Mouse (Mus musculus): ENCODE measurements around the gene Pih1h3b.
A peak's percentile ranks its signal among the peaks of the same experiment; 100 is the strongest.

Pih1h3b gene

DNA sequence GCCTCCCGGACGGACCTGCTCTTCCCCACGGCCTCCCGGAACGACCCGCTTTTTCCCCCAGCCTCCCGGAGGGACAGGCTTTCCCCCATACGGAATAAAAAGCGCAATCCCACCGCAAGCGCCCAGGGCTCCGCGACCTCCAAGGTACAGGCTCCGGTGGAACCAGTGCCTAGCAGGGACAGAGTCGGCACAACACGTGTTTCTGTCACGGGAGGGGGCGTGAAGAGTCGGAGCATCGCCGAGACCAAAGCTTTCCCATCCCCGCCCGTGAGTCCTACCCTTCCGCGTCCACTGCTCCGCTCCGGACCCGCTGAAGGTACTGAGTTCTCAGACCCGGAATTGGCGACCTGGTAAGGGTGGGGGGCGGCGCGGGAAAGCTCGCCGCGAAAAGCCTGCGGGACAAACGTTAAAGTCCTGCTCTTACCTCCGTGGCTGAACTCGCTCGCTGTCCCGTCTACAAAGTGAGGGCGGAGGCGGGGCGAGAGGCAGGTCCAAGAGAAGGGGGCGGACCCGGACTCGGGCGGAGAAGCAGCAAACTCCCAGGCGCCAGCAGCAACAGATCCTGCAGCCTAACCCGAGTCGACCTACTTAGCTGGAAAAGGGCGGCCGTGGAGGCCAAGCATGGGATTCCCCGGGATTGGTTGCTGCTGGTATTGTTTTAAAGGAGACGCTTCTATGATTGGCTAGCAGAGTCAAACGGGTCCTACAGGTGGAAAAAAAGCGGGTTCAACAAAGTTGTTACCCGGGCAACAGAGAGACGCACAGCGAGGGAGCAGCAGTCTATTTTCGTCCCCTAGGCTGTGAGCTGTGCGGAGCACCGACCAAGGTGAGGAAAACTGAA is at the start of gene Pih1h3b, which contains the start of gene Nup62cl:
Gene Pih1h3b, plus strand, starts transcription at position 745 of the 841 bp plus-strand sequence.
Gene Nup62cl, minus strand, starts transcription at position 578 of the 841 bp plus-strand sequence.
- peak; percentile 7 to 18 for DNase-seq (ENCODE audit: low spot score in 2 of 2)

DNA sequence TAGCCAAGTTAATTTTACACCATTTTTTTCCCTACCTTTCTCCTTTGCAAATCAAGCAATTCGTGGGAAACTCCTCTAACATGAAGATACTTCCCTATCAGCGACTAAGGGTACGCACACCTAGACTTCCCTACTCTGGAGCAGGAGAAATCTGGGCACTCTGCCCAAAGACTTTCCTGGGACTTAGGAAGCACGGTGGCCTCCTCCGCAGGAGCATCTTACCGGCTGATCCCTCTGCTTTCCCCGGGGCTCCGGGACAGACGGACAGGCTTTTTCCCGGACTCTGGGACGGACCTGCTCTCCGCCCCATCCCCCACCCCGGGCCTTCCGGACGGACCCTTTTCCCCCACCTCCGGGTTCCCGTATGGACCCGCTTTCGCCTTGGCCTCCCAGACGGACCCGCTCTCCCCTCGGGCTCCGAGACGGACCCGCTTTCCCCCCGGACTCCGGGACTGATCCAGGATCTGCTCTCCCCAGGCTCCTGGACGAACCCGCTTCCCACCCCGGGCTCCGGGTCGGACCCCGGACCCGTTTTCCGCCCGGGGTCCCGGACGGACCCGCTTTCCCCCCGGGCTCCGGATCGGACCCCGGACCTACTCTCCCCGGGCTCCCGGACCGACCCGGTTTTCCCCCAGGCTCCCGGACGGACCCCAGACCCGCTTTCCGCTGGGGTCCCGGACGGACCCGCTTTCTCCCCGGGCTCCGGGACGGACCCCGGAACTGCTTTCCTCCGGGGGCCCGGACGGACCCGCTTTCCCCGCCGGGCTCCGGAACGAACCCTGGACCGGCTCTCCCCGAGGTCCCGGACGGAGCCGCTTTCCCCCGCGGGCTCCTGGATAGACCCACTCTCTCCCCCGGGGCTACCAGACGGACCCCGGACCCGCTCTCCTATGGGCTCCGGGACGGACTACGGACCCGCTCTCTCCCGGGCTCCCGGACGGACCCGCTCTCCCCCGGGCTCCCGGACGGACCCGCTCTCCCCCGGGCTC is 1.5 kb upstream of the Pih1h3b start:
- DNase-seq (ENCODE audit: low spot score in 2 of 2) = no peak

- no peak for DNase-seq (ENCODE audit: low spot score in 2 of 2)
Observed at GRCm38 (mm10) chrX:140082535-140082934, 19.9 kb downstream of the Pih1h3b start.

DNA sequence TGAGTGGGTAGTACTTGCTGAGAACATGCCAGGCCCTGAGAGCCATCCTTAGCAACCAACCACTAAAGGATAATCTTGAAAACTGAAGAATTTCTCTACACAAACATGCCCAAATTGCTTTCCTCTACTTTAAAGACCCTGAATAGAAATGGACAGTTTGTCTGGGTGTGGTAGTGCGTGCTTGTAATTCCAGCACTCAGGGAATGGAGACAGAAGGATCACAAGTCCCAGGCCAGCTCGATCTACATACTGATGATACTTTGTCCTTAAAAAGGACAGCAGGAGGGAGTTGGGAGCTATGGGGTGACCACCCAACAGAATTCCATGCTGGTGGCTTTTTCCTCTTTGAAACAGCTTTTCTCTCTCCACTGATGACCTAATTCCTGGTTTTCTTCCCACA is 31.4 kb downstream of the Pih1h3b start:
- no peak for DNase-seq (ENCODE audit: low spot score in 2 of 2)
